Mouse (Mus musculus) lung, adult 2 months (tissue): ENCODE measurements around the gene Epb41l3.

Experiments
- CTCF ChIP-seq: fragments of 200-500 bp; IDR thresholded peaks from 2 replicates; pipeline ENCODE4 v1.5.1; 2011; ENCODE audit warnings: mild to moderate bottlenecking, low read length, control low read depth; ENCODE audit not compliant: insufficient read depth
- POLR2A ChIP-seq: fragments of 200-500 bp; IDR thresholded peaks from 2 replicates; pipeline ENCODE4 v1.6.1; 2011; ENCODE audit warnings: low read depth, mild to moderate bottlenecking, control low read depth, low read length, borderline replicate concordance; ENCODE audit errors: extremely low read depth

DNA sequence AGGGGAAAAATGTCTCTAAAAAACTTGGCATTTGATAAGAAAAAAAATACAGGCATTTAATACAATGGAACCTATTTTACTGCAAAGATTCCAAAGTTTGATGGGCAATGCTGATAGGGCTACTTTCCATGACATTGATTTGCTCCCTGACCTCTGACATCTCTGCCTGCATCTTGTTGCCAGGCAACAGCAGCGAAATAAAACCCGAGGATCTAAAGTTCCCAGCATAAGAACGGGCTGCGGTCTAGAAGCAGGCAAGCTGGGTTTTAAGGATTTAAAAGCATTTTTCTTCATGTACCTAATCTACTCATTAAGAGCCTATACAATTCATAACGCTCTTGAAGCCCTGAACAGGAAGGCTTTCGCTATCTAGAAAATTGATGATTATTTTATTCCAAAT, 54.0 kb downstream of the Epb41l3 start:
- TF ChIP-seq CTCF (no peak), POLR2A (no peak)
